Mouse (Mus musculus): ENCODE data around the gene Helz. TPM values are rescaled to one million over a fixed set of nuclear protein-coding genes. Genes with fewer than 3 reads are reported as not detected.

Gene Helz
- polyA plus RNA-seq, 2 experiments from 2014 or later, result 23.9 to 30.6 TPM

DNA sequence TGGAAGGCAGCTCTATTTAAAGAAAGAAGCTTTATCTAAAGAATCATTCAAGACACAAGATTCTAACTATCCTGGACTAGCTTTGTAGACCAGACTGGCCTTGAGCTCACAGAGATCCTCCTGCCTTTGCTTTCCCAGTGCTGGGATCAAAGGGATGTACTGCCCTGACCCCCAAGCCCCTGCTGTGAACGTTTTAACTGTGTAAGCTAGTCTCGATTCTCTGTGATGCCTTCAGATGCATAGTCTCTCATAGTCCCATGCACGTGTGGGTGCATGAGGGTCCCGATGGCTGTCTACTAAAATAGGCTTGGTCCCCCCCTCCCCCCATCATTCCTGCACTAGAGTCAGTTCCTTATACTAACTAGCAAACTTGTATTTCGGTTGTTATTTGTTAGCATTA is 70.2 kb downstream of the Helz start:
- ATAC-seq, result no peak

DNA sequence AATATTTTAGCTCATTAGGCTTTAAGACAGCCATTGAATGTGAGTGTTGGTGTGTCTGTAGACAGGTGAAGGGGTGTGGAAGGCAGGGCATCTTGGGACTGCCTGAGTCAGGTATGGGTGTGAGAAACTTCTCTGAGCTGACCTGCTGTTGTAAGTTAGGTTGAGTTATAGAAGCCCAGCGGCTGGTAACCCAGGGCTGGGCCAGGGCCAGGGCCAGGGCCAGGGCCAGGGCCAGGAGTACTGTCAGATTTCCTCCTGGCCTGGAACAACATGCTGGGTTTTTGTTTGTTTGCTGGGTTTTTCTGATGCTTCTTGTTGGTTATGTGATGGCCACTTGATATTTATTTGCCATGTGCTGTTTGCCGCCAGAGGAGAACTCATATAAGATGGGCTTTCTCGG is 76.9 kb downstream of the Helz start:
- ATAC-seq, result no peak

DNA sequence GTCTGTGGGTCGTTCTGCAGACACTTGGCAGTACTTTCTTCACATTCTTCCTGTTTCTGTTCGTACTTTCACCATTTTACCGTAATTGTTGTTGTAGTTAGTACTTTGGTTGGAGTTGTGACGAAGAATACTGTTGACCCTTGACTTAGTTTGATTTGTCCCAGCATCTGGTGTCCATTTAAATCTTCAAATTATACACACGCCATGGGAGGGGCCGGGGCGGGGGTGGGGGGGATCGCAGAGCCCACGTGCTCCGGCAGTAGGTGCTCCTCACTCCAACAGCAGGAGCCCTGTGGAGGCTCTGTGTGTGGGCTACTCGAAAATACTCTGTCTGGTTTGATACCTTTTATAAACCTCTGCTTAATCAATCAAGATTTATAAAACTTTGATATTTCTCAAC is 78.0 kb downstream of the Helz start:
- ATAC-seq, result no peak

DNA sequence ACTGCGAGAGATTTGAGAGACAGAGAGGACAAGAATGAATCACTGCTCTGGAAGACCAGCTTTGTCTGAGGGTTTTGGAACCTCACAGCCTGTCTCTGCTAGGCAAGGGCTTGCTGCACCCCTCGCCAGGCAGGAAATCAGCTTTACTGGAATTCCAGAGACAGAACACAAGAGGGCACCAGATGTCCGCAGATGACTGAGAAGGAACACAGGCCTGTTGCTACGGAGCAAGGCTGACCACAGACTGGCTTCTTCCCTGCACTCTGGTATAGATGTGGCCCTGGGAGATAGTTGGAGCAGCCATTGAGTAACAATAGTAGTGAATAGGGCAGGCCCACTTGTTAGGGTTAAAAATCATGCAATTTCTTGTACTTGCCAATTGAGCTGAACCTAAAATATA is 81.8 kb downstream of the Helz start:
- no peak for ATAC-seq

DNA sequence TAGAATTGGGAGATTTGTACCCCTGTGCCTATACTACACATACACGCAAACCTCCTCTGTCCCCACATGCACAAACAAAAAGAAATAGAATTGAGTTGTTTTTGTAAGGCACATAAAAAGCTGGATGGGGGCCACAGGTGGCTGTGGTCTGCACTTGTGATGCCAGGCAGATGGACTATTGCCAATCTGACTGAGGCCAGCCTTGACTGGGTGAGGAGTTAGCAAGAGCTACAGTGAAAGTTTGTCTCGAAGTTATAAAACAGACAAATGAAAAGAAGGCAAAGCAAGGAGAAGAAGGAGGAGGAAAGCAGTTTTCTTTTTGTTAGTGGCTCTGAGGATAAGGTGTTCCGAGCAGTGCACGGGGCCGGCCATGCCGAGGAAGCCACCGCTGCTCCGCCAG is 82.2 kb downstream of the Helz start:
- ATAC-seq, result no peak

DNA sequence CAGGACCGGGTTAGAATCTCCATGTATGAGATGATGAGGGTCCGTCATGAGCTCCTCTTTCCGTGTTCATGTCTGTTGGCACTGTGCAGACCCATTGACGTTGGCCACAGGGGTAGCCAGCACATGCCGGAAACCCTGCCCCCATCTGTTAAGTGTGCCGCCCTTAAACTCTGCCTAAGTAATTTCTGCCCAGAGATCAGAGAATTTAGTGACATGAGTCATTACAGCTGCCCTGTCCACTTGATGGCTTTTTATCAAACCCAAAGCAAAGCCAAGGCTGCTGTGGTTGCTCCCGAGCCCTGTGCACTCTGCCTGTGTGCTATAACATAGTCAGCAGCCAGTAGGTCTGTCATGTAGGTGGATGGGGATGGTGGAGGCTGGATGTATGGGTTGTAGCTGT is 83.4 kb downstream of the Helz start:
- no peak for ATAC-seq

DNA sequence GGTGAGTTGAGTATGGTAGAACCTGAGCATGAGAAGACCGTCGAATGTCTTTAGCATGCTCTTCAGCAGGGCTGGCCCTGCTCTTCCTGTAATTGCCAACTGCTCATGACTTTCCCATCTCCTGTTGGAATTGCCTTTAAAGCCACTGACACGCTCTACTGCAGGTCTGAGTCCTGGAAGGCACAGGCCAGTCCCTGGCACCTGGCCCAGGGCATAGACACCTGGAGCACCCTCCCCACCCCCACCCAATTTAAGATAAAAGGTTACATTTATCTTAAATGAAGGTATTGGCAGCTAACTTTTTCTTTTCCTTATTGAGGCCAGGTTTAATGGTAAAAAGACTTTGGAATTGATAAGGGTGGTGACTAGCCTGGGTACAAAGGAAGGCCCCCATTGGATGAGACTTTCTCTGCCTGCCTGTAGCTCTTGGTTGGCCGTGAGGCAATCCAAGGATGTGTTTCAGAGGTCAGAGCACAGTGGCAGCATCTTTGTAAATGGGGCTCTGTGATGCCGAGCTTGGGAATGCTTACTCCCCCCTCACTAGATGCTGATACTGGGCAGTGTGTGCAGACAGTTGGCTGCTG is 85.9 kb downstream of the Helz start:
- ATAC-seq, result no peak

DNA sequence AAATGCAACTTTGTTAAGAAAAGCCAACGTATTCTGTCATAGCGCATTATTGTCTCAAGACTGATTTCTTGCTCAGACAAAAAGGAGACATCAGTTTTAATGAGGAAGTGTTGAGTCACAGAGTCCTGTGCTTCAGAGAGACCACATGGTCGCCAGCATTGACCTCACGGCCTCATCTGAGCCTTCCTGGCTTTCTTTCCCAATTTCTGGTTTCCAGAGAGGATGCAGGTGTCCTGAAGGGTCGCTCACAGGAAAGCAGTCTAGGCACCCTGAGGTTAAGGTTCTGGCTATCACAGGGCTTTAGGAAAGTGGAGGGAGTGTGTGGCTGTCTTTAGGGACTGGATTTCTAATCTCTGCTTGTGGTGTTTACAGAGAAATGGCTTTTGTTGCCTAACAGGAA is 90.4 kb downstream of the Helz start:
- ATAC-seq, result no peak

DNA sequence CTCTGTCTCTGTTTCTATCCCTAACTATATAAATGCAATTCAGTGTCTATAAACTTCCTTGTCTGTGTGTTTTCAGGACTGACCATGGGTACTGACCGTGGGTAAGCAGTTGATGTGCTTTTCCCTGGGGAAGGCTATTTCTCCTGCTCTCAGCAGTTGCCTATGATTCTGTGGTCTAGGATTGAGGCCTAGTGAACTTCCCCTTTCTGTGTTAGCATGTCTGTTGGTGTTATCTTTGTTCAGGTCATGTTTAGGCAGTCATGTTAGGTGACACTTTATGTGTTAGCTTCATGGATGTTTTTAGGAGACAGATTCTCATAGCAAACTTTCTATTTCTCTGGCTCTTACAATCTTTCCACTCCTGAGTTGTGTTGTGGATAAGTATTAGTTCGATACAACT is 91.9 kb downstream of the Helz start:
- no peak for ATAC-seq

DNA sequence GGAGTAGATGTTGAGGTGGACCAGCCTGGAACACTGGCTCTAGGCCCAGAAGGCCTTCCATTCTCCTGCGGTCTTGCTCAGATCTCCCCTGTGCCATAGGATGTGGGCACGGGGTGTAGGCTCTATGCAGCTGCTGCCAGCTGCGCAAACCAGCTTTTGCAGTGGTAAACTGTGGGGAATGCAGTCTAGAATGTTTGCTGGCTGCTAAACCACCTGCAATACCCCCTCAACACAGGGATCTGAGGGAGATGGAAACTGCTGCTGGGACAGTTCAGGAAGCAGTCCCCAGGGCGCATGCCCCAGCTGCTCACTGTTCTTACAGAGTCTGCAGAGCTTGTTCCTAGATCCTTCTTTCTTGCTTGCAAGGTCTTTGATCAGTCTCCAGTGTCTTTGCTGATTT is 96.7 kb downstream of the Helz start:
- ATAC-seq, result no peak

DNA sequence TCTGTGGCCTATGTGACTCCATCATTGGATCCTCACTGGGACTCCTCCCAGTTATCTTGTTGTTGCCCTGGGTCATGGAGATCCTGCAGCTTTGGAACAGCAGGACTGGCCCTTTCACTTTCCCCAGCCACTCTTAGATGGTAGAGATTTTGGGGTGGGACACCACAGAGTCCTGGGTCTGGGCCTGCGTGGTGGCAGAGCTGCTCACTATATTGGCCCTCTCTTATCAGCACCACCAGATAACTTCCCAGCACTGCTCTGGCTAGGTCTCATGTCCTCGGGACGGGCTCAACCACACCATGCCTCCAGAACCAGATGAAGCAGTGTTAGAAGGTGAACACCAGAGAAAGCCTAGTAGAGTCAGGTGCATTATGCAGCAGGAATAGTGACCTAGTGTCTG is 99.6 kb downstream of the Helz start:
- ATAC-seq, result no peak

DNA sequence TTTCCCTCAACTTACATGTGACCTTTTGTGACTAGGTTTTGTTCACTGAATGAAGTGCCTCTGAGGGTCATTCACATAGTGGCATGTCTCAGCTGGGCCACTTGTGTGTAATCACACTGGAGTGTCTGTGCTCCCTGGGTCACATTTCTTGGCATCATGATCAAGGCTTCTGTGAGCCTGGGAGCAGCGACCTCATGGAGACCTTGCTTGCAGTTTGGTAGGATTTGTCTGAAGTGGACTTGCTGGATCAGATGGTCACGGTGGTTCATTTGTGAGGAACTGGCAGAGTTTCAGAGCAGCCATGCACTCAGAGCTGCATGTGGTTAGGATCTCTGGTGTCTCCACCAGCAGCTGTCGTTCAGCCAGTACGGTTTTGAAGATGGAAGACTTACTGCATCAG is 100.9 kb downstream of the Helz start:
- no peak for ATAC-seq

DNA sequence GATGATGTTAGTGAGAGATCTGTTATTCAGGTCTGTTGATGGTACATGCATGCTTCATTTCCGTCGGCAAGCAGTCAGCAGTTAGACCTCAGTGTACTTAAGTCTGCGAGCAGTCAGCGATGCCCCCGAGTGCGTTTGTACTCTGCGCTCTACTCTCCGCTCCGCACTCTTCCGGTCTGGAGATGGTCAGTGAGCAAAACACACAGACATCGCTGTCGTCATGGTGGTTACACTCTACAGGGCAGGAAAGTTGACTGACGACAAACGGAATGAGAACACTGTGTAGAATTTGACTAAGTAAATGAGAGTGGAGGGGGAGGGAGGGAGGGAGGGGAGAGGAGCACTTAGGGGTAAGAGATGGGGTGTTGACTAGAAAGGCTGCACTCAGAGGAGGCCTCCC is 101.7 kb downstream of the Helz start:
- ATAC-seq, result no peak

DNA sequence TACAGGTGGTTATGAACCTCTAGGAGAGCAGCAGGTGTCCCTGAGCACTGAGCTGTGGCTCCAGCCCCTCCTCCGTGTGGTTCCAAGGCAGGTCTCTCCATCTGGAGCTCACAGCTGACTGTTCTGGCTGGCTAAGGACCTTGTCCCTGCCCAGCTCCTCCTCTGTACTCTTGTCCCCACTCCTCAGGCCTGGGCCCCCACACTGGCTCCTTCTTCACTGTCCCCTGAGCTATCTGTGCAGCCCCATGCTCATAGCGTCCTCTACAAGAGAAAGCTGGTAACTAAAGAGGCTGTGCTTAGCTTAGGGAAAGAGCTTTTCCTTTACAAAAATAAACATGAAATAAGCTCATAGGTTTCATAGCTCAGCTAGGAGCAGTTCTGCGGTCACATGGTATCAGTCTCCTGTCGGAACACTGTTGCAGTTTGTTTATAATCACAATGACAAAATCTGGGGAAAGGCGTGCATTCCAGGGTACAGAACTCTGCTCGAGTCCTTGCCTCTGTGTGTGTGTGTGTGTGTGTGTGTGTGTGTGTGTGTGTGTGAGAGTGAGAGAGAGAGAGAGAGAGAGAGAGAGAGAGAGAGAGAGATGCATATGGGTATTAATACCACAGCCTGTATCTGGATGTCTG is 102.8 kb downstream of the Helz start:
- ATAC-seq, result no peak

DNA sequence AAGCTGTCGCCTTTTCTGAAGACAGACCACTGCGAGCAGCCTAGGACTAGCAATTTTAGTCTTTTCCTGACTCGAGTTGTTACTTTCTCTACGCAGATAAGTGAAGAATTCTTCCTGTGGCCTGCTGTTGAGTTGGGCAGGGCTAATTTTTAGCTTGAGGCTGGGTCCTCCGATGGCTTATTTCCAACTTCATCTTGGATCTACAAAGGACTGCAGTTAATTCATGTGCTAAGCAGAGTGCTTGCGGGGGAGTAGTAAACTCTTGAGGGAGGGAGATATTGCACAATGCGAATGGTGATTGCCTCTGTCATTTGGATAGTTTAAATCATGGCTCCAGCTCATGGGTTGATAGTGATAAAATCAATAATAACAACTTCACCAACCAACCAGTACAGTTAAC is 103.7 kb downstream of the Helz start:
- no peak for ATAC-seq

DNA sequence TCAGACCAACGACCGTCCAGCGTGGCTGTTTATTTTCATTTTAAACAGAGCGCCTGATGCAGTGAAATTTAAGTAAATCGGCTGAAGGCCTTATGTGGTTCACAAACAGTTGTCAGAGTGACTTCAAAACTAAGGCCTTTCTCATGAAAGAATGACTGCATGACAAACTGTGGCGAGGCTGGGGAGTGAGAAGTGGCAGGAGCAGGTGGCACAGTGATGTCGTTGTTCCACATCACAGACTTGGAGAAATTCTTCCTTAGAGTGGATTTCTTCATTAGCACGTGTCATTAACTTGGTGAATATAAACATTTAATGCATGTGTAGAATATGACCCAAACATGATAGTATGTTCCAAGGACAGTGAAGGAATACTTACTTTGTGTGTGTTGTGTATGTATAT is 104.4 kb downstream of the Helz start:
- ATAC-seq, result no peak

DNA sequence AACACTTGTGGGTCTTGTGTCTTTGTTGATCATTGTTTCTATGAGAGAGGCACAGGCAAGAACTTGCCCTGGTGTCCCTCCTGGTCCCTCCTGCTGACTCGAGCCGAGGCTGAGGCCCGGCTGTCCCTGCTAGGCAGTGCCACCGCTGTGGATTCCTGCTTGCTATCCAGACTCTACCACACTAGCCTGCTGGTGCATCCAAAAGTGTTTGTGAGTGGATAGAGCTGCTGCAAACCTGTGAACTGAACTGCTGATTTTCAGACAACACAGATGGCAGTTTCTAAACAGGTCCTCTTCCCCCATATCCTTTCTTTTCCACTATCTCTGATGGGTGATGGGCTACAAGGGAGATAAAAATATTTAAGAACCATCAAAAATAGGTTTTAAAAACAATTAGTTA is 107.8 kb downstream of the Helz start:
- ATAC-seq, result no peak

DNA sequence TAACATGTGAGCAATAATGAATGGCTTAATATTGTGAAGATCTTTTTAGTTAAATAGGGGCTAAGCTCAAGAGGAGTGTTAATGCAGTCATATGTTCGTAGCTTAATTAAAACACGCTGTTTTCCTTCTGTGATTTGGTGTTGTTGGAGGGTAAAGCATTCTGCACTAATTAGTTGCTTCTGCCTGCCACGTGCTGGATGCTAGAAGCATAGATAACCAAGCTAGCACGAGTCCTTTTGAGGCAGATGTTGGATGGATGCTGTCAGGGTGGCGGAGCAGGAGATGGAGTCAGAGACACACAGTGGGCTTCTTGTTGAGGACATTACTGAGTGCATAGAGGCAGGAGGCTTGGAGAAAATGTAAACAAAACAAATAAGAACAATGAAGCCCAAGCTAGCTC is 109.4 kb downstream of the Helz start:
- no peak for ATAC-seq

DNA sequence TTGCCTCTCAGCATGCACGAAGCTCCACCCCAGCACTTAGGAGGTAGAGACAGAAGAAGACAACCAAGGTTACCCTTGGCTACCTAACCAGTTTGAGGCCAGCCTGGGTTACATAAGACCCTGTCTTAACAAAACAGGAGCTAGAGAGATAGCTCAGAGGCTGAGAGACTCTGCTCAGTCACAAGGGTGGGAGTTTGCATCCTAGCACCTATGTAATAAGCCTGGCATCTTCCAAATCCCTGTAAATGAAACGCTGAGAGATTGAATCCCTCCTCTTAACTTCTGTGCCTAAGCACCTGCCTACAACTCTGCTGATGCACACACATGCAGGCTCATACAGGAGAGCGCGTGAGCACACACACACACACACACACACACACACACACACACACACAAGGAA is 112.7 kb downstream of the Helz start:
- no peak for ATAC-seq

DNA sequence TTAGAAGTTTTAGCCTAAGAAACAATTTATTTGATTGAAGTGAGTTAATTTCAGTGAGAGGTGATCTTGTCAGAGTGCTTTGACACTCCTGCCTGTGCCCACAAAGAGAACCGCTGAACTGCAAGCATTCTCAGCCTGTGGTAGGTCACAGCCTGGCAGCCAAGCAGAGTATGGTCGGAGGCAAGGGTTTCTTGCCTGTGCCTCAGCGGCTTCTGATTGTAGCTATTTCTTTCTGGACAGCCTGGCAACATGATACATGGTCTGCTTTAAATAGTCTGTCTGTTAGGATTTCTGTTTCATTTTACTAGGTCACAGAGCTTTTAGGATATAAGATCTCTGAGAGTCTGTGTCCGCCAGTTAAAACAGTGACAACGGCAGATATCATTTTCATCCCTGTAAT is 114.9 kb downstream of the Helz start:
- no peak for ATAC-seq

DNA sequence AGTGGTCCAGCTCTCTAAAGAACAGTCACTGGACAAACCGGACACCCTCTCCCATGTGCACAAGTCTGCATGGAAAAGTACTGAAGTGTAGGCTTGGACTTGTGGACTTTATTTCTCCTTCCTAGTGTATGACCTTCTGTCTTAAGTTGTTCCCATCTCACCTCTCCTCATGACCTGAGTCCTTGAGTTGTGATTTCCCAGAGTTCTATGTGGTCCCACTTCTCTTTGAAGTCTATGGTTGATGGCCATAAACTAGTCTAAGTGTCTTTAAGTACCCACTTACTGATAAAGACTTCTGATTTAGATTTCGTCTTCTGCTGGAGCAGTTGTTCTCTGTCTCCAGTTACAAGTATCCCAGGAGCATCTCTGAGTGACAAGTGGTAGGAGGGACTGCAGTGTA is 119.8 kb downstream of the Helz start:
- ATAC-seq, result no peak

DNA sequence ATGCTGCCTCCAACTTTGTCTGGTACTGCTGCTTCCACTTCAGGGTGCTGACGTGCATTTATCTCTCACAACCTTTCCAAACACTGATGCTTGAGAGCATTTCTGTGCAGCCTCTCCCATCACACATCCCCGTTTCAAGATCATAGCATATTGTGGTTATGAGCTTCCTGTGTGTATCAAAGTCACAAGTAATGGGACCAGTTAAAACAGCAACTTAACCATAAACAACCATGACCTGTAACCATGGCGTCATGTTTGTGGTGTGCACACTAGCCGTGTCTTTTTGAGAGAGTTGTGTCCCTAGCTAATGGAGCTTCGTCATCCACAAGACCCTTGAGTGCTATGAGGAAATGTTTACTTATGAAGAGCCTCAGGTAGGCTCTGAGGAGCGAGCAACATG is 120.5 kb downstream of the Helz start:
- peak; percentile 87 for ATAC-seq

DNA sequence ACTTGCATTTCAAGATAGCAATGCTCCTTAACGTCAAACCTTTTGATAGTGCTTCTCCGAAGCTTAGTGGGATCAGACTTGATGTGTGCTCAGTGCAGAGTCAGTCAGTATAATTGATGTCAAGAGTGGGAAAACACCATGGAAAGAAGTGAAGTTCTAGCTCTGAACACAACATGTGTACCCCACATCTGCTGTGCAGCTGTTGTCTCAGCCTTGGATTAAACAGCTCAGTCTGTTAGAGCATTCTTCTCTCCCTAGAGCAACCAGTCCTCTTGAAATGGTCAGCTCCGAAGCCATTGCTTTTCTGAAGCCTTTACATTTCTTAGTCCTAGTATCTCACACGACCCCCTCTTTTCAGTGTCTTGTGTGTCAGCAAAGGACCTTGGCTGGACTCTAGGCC is 121.2 kb downstream of the Helz start:
- no peak for ATAC-seq

DNA sequence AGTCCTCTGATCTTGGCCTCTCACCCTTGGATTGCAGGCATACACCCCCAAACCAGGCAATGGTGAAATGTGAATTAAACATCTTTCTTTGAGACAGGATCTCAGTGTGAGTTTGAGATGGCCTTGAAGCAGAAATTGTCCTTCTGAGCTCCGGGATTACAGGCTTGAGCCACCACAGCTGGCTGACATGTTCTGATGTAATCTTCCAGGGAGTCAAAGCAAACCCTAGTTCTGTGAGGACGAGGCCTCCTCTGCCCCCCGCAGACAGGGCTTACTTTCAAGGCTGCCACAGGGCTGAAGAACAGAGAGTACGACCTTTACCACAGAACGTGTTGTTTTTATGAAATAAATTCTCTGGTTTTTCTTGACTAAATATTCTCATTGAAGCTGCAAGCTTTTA is 126.3 kb downstream of the Helz start:
- no peak for ATAC-seq

DNA sequence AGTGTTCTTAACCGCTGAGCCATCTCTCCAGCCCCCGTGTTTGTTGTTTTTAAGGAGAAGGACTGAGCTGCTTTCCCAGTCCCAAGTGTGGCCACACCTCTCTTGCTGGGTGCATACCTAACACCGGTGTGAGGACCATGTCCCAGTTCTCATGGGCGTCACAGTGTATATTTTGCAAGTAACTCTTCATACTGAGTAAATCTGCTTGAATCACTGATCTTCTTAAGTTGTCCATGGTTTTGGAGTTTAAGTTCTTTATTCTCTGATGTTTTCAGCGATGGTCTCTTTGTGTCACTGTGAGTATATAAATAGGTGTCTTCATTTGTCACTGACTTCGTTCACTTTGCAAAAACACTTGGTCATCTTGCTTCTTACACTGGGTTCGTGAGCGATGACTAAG is 126.9 kb downstream of the Helz start:
- no peak for ATAC-seq

All from activated CD4-positive, CD25-positive, alpha-beta regulatory T cell, adult 4 months (primary cell).